Mouse (Mus musculus) G1E (cell line): ENCODE measurements around the gene Slc37a4.
"Not testable (repeated sequence)": the region's sequence is repeated elsewhere in the genome, so short reads cannot be mapped to it uniquely, and the experiment has no call there.

Experiments
- CTCF ChIP-seq: IDR thresholded peaks from 2 replicates; pipeline ENCODE4 v1.5.1; 2012; ENCODE audit warnings: low read depth, low read length, inconsistent platforms, mixed read lengths
- GATA1 ChIP-seq: IDR thresholded peaks from 2 replicates; pipeline ENCODE4 v1.6.1; 2012; ENCODE audit warnings: borderline replicate concordance, low read length, inconsistent platforms, mixed read lengths
- TAL1 ChIP-seq: conservative IDR thresholded peaks from 2 replicates; pipeline ENCODE4 v1.6.1; 2012; ENCODE audit warnings: low read depth, low read length, inconsistent platforms, mixed read lengths

DNA sequence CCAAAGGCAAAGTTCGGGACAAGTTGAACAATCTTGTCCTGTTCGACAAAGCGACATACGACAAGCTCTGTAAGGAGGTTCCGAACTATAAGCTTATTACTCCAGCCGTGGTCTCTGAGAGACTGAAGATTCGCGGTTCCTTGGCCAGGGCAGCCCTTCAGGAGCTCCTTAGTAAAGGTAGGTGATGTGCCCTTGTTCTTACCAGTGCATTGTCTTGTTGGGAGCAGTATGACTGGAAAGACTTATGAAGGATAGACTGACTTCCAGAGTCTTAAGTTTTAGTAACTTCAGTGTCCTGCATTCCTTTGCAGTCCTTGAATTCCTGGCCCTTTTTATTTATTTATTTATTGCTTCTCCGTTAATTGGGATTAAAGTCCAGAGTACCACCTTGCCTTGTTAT, 12.0 kb downstream of the Slc37a4 start:
- not testable (repeated sequence) for TF ChIP-seq CTCF, TAL1, GATA1
